Mouse (Mus musculus) lung, postnatal 0 days (tissue): ENCODE measurements around the gene Pdcd5. TPM values are rescaled to one million over a fixed set of nuclear protein-coding genes. Genes with fewer than 3 reads are reported as not detected.

Experiments
- ATAC-seq: fragments of 200-750 bp; cut with Nextera tagmentation; 2 replicates; pipeline ENCODE4 v1.8.0; 2017; ENCODE audit warnings: moderate library complexity
- DNase-seq: peaks from one replicate; pipeline ENCODE4 v3.0.0-alpha.2; 2016; ENCODE audit warnings: low spot score
- H3K27ac ChIP-seq: fragments of 300-500 bp; sonication (generic); 2 replicates; pipeline ENCODE4 v1.5.1; 2014; ENCODE audit warnings: antibody characterized with exemption, mild to moderate bottlenecking, low read length, mixed read lengths
- H3K27me3 ChIP-seq: fragments of 300-500 bp; sonication (generic); replicated peaks from 2 replicates; pipeline ENCODE4 v1.6.1; 2014; ENCODE audit warnings: low read length, mixed read lengths; ENCODE audit not compliant: insufficient read depth
- H3K36me3 ChIP-seq: fragments of 300-500 bp; sonication (generic); 2 replicates; pipeline ENCODE4 v1.6.1; 2014; ENCODE audit warnings: low read length, mixed read lengths; ENCODE audit not compliant: insufficient read depth
- H3K4me1 ChIP-seq: fragments of 300-500 bp; sonication (generic); 2 replicates; pipeline ENCODE4 v1.6.1; 2014; ENCODE audit warnings: antibody characterized with exemption, low read depth, low read length, mixed read lengths; ENCODE audit not compliant: insufficient read depth
- H3K4me2 ChIP-seq: fragments of 300-500 bp; sonication (generic); replicated peaks from 2 replicates; pipeline ENCODE4 v1.6.1; 2014; ENCODE audit warnings: low read depth, mild to moderate bottlenecking, low read length, moderate library complexity, mixed read lengths
- H3K4me3 ChIP-seq: fragments of 300-500 bp; sonication (generic); 2 replicates; pipeline ENCODE4 v1.5.1; 2014; ENCODE audit warnings: low read depth, low read length
- H3K9ac ChIP-seq: fragments of 300-500 bp; sonication (generic); replicated peaks from 2 replicates; pipeline ENCODE4 v1.6.1; 2014; ENCODE audit warnings: low read depth, mild to moderate bottlenecking
- H3K9me3 ChIP-seq: fragments of 300-500 bp; sonication (generic); 2 replicates; pipeline ENCODE4 v1.6.1; 2016; ENCODE audit warnings: low read length, mixed read lengths
- CTCF ChIP-seq: IDR thresholded peaks from 2 replicates; pipeline ENCODE4 v1.5.1; 2016; ENCODE audit warnings: antibody characterized with exemption, mild to moderate bottlenecking
- EP300 ChIP-seq: IDR thresholded peaks from 2 replicates; pipeline ENCODE4 v1.6.1; 2016; ENCODE audit warnings: antibody characterized with exemption, mild to moderate bottlenecking, control low read depth
- WGBS: fragments of 180-500 bp; shearing (Covaris S2); extraction: QIAGEN DNeasy Blood & Tissue Kit; methylation state at CpG from one replicate; pipeline ENCODE4 v1.1.7; 2014; 5-methylcytosine and 5-hydroxymethylcytosine counted together
- polyA plus RNA-seq: library from polyadenylated mRNA; unstranded; fragments of >200 nt; fragmentation: Nextera tagmentation; extraction: Ambion mirVana; gene quantifications from 2 replicates; pipeline ENCODE4 v1.2.1, GENCODE M21; 2015

The Pdcd5 gene
- polyA plus RNA-seq, 1 experiment from 2014 or later, result 169 TPM

- ATAC-seq (no peak), DNase-seq (no peak)
- Histone ChIP-seq H3K4me2 (no peak overlapping the region), H3K4me3 (no peak overlapping the region), H3K9ac (no peak overlapping the region), H3K27ac (no peak overlapping the region), H3K27me3 (no peaks in the 10 kb centered on the region), H3K4me1 (no peaks in the 10 kb centered on the region), H3K9me3 (no peaks in the 10 kb centered on the region), H3K36me3 (peaks cover 16% of the 10 kb centered on the region)
- no peak for TF ChIP-seq CTCF
- no peak for TF ChIP-seq EP300
- WGBS, result 90% methylated on average over 6 of the region's 6 CpGs
These were observed 46.2 kb downstream of the Pdcd5 start for GRCm38 (mm10) chr7:35601106-35601505.

- peaks cover 16% of the 10 kb centered on the region for H3K36me3 ChIP-seq
- H3K4me2 ChIP-seq, result no peak overlapping the region
- no peaks in the 10 kb centered on the region for H3K9me3 ChIP-seq
- H3K4me3 ChIP-seq, result no peak overlapping the region
- DNase-seq (no peak), ATAC-seq (no peak)
- no peak overlapping the region for H3K27ac ChIP-seq
- 93% methylated on average over 10 of the region's 10 CpGs for whole genome bisulfite sequencing
- H3K9ac ChIP-seq, result no peak overlapping the region
- no peaks in the 10 kb centered on the region for H3K4me1 ChIP-seq
- H3K27me3 ChIP-seq, result no peaks in the 10 kb centered on the region
- TF ChIP-seq CTCF, result no peak
- no peak for TF ChIP-seq EP300
These were observed 47.3 kb downstream of the Pdcd5 start for GRCm38 (mm10) chr7:35600031-35600430.

GRCm38 (mm10) chr7:35599492-35599891, 47.8 kb downstream of the Pdcd5 start:
- Histone ChIP-seq H3K4me1 (no peaks in the 10 kb centered on the region), H3K4me2 (no peak overlapping the region), H3K27me3 (no peaks in the 10 kb centered on the region), H3K9me3 (no peaks in the 10 kb centered on the region), H3K36me3 (peaks cover 13% of the 10 kb centered on the region), H3K27ac (no peak overlapping the region), H3K4me3 (no peak overlapping the region), H3K9ac (no peak overlapping the region)
- TF ChIP-seq EP300 (no peak), CTCF (peak; percentile 2; the same call in 1 of the 2 replicates)
- DNase-seq (no peak), ATAC-seq (no peak)
- 86% methylated on average over 9 of the region's 9 CpGs for WGBS

DNA sequence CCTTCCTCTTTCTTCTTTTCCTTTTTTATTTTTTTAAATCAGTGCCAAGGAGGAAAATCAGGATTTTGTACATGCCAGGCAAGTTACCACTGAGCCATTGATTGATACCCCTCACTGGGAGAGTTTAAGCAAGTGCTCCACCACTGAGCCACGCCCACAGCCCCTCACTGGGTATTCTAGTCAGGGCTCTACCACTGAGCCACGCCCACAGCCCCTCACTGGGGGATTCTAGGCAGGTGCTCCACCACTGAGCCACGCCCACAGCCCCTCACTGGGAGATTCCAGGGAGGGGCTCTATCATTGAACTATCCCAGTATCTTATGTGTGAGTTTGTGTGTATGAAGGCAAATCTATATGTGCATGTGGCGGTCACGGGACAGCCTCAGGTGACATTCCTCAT, 53.0 kb downstream of the Pdcd5 start:
- Histone ChIP-seq H3K9ac (no peak overlapping the region), H3K4me2 (no peak overlapping the region), H3K36me3 (peaks cover 14% of the 10 kb centered on the region), H3K9me3 (no peaks in the 10 kb centered on the region), H3K27ac (no peak overlapping the region), H3K4me1 (no peaks in the 10 kb centered on the region), H3K27me3 (no peaks in the 10 kb centered on the region), H3K4me3 (no peak overlapping the region)
- WGBS, result 90% methylated on average over 5 of the region's 5 CpGs
- DNase-seq (no peak), ATAC-seq (no peak)
- no peak for TF ChIP-seq EP300
- no peak for TF ChIP-seq CTCF

Other genes with a start within 250 kb of the Pdcd5 start
- 0.10 and 0.16 TPM in 2 replicates for gene Slc7a9, start 198.7 kb downstream of the Pdcd5 start, polyA plus RNA-seq
- gene Tdrd12, start 109.8 kb downstream of the Pdcd5 start, polyA plus RNA-seq, result 0.12 TPM in 1 of 2 replicates, not detected in the other
- gene Nudt19, start 91.2 kb downstream of the Pdcd5 start, polyA plus RNA-seq, result 28.9 and 30.5 TPM in 2 replicates
- 0.02 and 0.04 TPM in 2 replicates for gene Rgs9bp, start 61.9 kb downstream of the Pdcd5 start, polyA plus RNA-seq
- gene Ankrd27, start 61.3 kb downstream of the Pdcd5 start, polyA plus RNA-seq, result 12.7 and 16.7 TPM in 2 replicates
- gene Dpy19l3, start 106.9 kb upstream of the Pdcd5 start, polyA plus RNA-seq, result 14.3 and 16.2 TPM in 2 replicates
- gene Zfp507, start 155.5 kb upstream of the Pdcd5 start, polyA plus RNA-seq, result 6.9 and 10.1 TPM in 2 replicates